Mouse (Mus musculus) MEL (cell line): ENCODE results near the gene Dclk1.

Experiments used
- CTCF ChIP-seq, 3 experiments: IDR thresholded peaks in 2 of 3; conservative IDR thresholded peaks in 1 of 3; 2 replicates each; pipeline ENCODE4 v1.5.1; 2011 to 2012; ENCODE audit warnings: low read length in 3 of 3, low read depth in 2 of 3, mild to moderate bottlenecking in 2 of 3, improper control_type of control experiment in 1 of 3, inconsistent platforms in 1 of 3, mixed read lengths in 1 of 3, moderate library complexity in 1 of 3; ENCODE audit not compliant: control insufficient read depth in 1 of 3, insufficient read depth in 1 of 3, poor library complexity in 1 of 3, severe bottlenecking in 1 of 3
- E2F4 ChIP-seq: IDR thresholded peaks from 2 replicates; pipeline ENCODE4 v1.6.1; 2011; ENCODE audit warnings: low read depth, low read length, improper control_type of control experiment, borderline replicate concordance
- EP300 ChIP-seq, 2 experiments: IDR thresholded peaks; 2 replicates each; pipeline ENCODE4 v1.6.1; 2011; ENCODE audit warnings: improper control_type of control experiment in 2 of 2, low read length in 2 of 2, low read depth in 1 of 2, mild to moderate bottlenecking in 1 of 2
- MEF2A ChIP-seq: IDR thresholded peaks from 2 replicates; pipeline ENCODE4 v1.6.1; 2014; ENCODE audit warnings: low read depth, mild to moderate bottlenecking, inconsistent platforms, low read length, improper control_type of control experiment; ENCODE audit not compliant: poor library complexity, insufficient replicate concordance, severe bottlenecking; ENCODE audit errors: extremely low read depth
- NELFE ChIP-seq: IDR thresholded peaks from 2 replicates; pipeline ENCODE4 v1.6.1; 2011; ENCODE audit warnings: low read depth, low read length, improper control_type of control experiment
- POLR2A ChIP-seq, 2 experiments: IDR thresholded peaks; 2 replicates each; pipeline ENCODE4 v1.6.1; 2011 to 2012; ENCODE audit warnings: low read length in 2 of 2, mild to moderate bottlenecking in 2 of 2, control low read depth in 1 of 2, improper control_type of control experiment in 1 of 2, low read depth in 1 of 2, moderate library complexity in 1 of 2; ENCODE audit not compliant: control insufficient read depth in 1 of 2, insufficient read depth in 1 of 2, poor library complexity in 1 of 2
- SMC3 ChIP-seq: IDR thresholded peaks from 2 replicates; pipeline ENCODE4 v1.6.1; 2011; ENCODE audit warnings: low read depth, low read length, improper control_type of control experiment
- TCF12 ChIP-seq: IDR thresholded peaks from 2 replicates; pipeline ENCODE4 v1.6.1; 2014; ENCODE audit warnings: low read depth, mild to moderate bottlenecking, inconsistent platforms, low read length, improper control_type of control experiment, moderate library complexity
- USF1 ChIP-seq: IDR thresholded peaks from 2 replicates; pipeline ENCODE4 v1.6.1; 2014; ENCODE audit warnings: low read depth, mild to moderate bottlenecking, inconsistent platforms, low read length, improper control_type of control experiment, moderate library complexity

GRCm38 (mm10) chr3:55523224-55523623 lies 281.1 kb downstream of the Dclk1 start:
- TF ChIP-seq EP300 (IDR thresholded peaks at IDR 0.05; ENCODE audit: low read depth in 1 of 2, low read length in 2 of 2) (no peak), POLR2A (IDR thresholded peaks at IDR 0.05; ENCODE audit: control insufficient read depth in 1 of 2, insufficient read depth in 1 of 2, low read depth in 1 of 2, low read length in 2 of 2, poor library complexity in 1 of 2) (no peak), MEF2A (no peak), CTCF (IDR thresholded peaks at IDR 0.05 in 2 of 3, conservative IDR thresholded peaks at IDR 0.05 in 1 of 3; ENCODE audit: control insufficient read depth in 1 of 3, insufficient read depth in 1 of 3, low read depth in 2 of 3, low read length in 3 of 3, poor library complexity in 1 of 3, severe bottlenecking in 1 of 3) (no peak), SMC3 (no peak), NELFE (no peak), USF1 (no peak), E2F4 (no peak), TCF12 (no peak)
